Mouse (Mus musculus): ENCODE data around the gene Hic1.

DNA sequence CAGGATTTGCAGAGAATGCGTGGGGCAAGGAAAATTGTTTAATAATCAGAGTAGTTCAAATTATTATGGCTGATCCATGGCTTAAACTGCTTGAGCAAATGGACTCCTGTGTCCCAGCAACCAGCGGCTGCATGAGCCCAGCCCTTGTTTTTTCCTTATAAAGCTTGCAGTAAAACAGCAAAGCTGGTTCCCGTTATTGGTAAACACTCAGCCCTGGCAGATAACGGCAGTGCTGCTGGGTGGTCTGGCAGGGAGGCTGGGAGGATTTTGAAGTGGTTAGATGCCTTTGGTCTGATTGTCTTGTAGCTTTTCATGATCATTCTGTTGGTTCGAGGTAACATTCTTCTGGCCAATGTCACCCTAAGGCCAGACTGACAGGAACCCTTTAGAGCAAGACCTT, 12.9 kb downstream of the Hic1 start:
- no peak for TF ChIP-seq POLR2A (IDR thresholded peaks at IDR 0.05; ENCODE audit: control insufficient read depth, extremely low read depth, insufficient read depth, low read length, poor library complexity)
- TF ChIP-seq CTCF (IDR thresholded peaks at IDR 0.05; ENCODE audit: borderline replicate concordance, control insufficient read depth, extremely low read depth, insufficient read depth, low read length, poor library complexity) = no peak
